Mouse (Mus musculus): ENCODE results near the gene Adad2.

Gene Adad2

GRCm38 (mm10) chr8:119612471-119612870, at the start of gene Adad2:
Gene Adad2, plus strand, starts transcription at chr8:119612747.
- DNase-seq (ENCODE audit: low spot score): no peak

- DNase-seq (ENCODE audit: low spot score): no peak
Observed at GRCm38 (mm10) chr8:119563849-119564251, 48.7 kb upstream of the Adad2 start.

GRCm38 (mm10) chr8:119566367-119566766, 46.2 kb upstream of the Adad2 start:
- DNase-seq (ENCODE audit: low spot score): no peak

GRCm38 (mm10) chr8:119568251-119568650, 44.3 kb upstream of the Adad2 start:
- no peak for DNase-seq (ENCODE audit: low spot score)

GRCm38 (mm10) chr8:119568951-119569350, 43.6 kb upstream of the Adad2 start:
- no peak for DNase-seq (ENCODE audit: low spot score)

GRCm38 (mm10) chr8:119569881-119570280, 42.7 kb upstream of the Adad2 start:
- DNase-seq (ENCODE audit: low spot score): no peak

- no peak for DNase-seq (ENCODE audit: low spot score)
Observed at GRCm38 (mm10) chr8:119571135-119571534, 41.4 kb upstream of the Adad2 start.

GRCm38 (mm10) chr8:119572411-119572810, 40.1 kb upstream of the Adad2 start:
- DNase-seq (ENCODE audit: low spot score): peak; percentile 36

GRCm38 (mm10) chr8:119574437-119575365, 37.8 kb upstream of the Adad2 start, which contains the start of the genes Hsdl1 and Dnaaf1:
Gene Hsdl1, minus strand, starts transcription at chr8:119575183.
Gene Dnaaf1, plus strand, starts transcription at chr8:119575235.
- peak; percentile 96 for DNase-seq (ENCODE audit: low spot score)

GRCm38 (mm10) chr8:119575366-119575726, 37.2 kb upstream of the Adad2 start:
- no peak for DNase-seq (ENCODE audit: low spot score)

GRCm38 (mm10) chr8:119579096-119579495, 33.5 kb upstream of the Adad2 start:
- no peak for DNase-seq (ENCODE audit: low spot score)

GRCm38 (mm10) chr8:119580441-119581161, 31.9 kb upstream of the Adad2 start:
- DNase-seq (ENCODE audit: low spot score): no peak

GRCm38 (mm10) chr8:119585901-119586300, 26.6 kb upstream of the Adad2 start:
- DNase-seq (ENCODE audit: low spot score): no peak

- DNase-seq (ENCODE audit: low spot score): no peak
Observed at GRCm38 (mm10) chr8:119588321-119588720, 24.2 kb upstream of the Adad2 start.

GRCm38 (mm10) chr8:119588844-119589243, 23.7 kb upstream of the Adad2 start:
- DNase-seq (ENCODE audit: low spot score): no peak

GRCm38 (mm10) chr8:119590348-119590747, 22.2 kb upstream of the Adad2 start:
- no peak for DNase-seq (ENCODE audit: low spot score)

GRCm38 (mm10) chr8:119591456-119591855, 21.1 kb upstream of the Adad2 start:
- no peak for DNase-seq (ENCODE audit: low spot score)

GRCm38 (mm10) chr8:119603771-119604170, 8.8 kb upstream of the Adad2 start:
- no peak for DNase-seq (ENCODE audit: low spot score)

- DNase-seq (ENCODE audit: low spot score): no peak
Observed at GRCm38 (mm10) chr8:119604398-119604803, 8.1 kb upstream of the Adad2 start.

GRCm38 (mm10) chr8:119604996-119605395, 7.6 kb upstream of the Adad2 start, which contains the start of gene Taf1c:
Gene Taf1c, minus strand, starts transcription at chr8:119605222.
- DNase-seq (ENCODE audit: low spot score): peak; percentile 93

- DNase-seq (ENCODE audit: low spot score): no peak
Observed at GRCm38 (mm10) chr8:119606224-119606623, 6.3 kb upstream of the Adad2 start.

- no peak for DNase-seq (ENCODE audit: low spot score)
Observed at GRCm38 (mm10) chr8:119615096-119615495, 2.5 kb downstream of the Adad2 start.

GRCm38 (mm10) chr8:119616358-119616757, 3.8 kb downstream of the Adad2 start:
- no peak for DNase-seq (ENCODE audit: low spot score)
